Mouse (Mus musculus) gastrocnemius, postnatal 36 days (tissue): Measurements from ENCODE around the gene Unc45b. TPM values are rescaled to one million over a fixed set of nuclear protein-coding genes. Genes with fewer than 3 reads are reported as not detected.
"Not testable (repeated sequence)": the region's sequence is repeated elsewhere in the genome, so short reads cannot be mapped to it uniquely, and the experiment has no call there.

ENCODE experiments used
- DNase-seq, 2 experiments: peaks; one replicate each; pipeline ENCODE4 v3.0.0; 2022
- intact Hi-C: fragments of 180-260 bp; cut with DNase I; formaldehyde crosslinking; loops from one replicate; pipeline ENCODE4 v1.15.1; 2025
- total RNA-seq, 2 experiments: library from RNA; stranded (reverse); gene quantifications; 2 replicates each; pipeline ENCODE4 v1.2.3; 2021

Gene Unc45b
- total RNA-seq, 2 experiments from 2014 or later: 158 to 168 TPM

DNA sequence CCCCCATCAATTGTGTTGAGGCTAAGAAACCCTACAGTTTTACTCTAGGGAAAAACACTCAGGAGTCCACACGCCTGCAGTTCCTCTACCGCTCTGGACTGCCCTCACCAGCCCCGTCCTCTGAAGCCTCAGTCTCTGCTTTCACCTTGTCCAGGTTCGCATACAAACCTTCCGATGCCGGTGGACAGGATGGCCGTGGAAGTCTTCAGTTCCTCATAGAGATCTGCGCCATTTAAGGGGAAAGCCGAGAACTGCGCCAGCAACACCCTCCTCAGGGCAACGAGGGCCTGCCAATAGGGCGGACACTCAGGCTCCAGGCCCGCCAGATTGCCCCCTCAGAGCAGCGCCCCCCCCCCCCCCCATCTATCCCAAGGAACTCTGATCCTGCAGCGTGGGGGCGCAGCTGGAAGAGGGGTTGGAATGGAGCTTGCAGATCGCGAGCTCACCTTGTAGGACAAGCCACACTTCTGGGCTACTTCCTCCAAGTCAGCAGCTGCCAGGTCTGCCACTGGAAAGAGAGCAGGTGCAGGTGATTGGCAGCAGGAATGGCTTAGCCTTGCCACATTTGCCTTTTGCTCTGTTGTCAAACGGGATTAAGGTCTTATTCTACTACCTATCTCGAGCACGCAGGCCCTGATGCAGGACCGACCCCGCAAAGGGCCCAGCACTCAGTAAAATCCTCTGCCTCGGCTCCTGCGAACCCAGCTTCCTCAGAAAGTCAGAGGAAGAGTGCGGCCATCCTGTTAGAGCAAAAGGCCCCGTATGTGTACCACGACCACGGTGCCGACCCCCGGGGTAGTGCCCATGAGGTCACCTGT is 20.6 kb upstream of the Unc45b start:
- intact Hi-C loops: loop anchor here (2.0 to 5.0 kb wide), 4 partner anchors 67 to 652 kb away; no protein-coding TSS in a partner anchor
- no peak for DNase-seq

DNA sequence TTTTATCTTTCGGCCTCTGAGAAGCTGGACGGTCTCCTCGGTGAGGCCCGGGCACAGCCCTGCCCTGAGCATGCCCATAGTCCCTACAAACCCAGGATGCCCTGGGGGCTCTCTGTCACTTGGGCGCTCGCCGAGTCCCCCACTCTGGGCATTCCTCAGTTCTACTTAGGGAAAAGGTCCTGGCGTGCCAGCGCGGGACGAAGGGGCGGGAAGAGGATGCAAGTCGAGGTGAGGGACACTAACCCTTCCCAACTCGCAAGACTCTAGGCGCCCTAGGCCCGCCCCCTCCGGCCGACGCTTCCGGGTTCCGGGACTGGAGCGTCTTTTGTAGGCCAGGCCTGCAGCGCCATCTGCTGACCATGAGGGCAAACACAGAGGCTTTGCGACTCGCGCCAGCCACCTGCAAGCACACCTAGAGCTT is 20.0 kb upstream of the Unc45b start, which contains the start of gene Rad51d:
Gene Rad51d (minus strand): TSS at position 273 of the 421 bp plus-strand sequence.
- DNase-seq: peak; percentile 91 to 92
- intact Hi-C loops: loop anchor here (2.0 to 5.0 kb wide), 4 partner anchors 68 to 653 kb away; no protein-coding TSS in a partner anchor

DNA sequence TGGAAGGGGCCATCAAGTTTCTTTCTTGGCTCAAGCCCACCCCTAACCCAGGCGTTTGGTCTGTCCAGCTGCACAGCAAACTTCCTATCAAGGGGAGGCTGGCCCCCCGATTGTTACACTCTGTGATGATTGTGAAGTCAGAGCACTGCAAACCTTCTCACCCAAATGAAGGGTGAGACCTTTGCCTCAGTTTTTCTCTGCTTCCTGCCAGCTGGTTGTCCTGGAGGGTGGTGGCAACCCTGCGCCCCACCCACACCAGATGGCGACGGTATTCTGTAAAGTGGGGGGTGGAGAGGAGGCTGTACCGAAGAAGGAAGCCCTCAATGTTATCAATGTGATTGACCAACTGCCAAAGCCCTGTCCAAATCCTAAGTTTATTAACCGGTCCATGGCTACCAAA is 18.4 kb upstream of the Unc45b start, which contains the start of gene Fndc8:
Gene Fndc8 (plus strand): TSS at position 189 of the 400 bp plus-strand sequence.
- intact Hi-C loops: loop anchor here (2.0 to 5.0 kb wide), 4 partner anchors 70 to 655 kb away; no protein-coding TSS in a partner anchor
- no peak for DNase-seq

- intact Hi-C loops: no loop called here
- DNase-seq: no peak
Observed at GRCm38 (mm10) chr11:82897478-82897877, 12.9 kb upstream of the Unc45b start.

- intact Hi-C loops: no loop called here
- no peak for DNase-seq
Observed at GRCm38 (mm10) chr11:82899720-82900119, 10.6 kb upstream of the Unc45b start.

DNA sequence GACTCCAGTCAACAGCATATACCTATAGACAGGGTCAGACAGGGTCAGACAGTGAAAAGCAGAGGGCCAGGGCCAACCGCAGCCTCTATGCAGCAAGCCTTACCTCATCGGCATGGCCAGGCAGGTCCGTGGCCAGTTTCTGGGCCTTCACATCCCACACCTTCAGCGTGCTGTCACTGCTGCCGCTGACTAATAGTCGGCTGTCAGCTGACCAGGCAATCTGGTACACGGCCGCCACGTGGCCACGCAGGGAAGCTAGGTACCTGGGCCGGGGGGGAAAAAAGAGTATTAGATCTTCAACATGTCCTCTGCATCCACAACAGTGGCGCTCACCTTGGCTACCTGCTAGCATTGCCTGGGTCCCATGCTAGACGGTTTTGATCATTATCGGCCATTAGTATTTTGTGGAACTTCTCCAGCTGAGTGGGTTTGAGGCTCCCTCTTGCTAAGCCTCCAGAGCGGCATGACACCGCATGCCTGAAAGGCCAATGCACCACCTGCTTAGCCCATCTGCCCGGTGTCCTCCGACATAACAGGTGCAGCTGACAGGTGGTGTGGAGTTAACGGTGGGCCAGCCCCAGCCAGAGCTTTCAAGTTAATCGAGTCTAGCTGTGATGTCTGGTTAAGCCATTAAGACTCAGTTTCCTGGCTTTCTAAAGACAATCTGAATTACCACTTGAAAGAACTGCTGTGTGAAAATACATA is 8.6 kb upstream of the Unc45b start:
- no peak for DNase-seq
- intact Hi-C loops: no loop called here

DNA sequence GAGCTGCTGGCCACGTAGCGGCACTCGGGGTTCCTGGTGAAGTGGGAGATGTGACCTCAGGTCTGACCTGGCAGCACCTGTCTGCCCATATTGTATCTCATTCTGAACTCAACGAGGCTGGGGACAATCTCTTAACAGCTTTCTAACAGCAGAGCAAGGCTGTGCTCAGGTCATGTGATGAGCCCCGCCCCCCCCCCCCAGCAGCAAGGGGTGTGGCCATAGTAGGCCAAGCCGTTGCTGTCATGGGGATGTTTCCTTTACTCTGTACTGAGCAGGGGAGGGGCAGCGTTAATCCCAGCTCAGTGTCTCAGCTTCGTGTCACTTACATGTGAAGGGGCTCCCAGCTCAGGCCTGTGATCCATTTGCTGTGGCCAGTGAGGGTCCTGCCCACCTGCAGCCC is 5.4 kb upstream of the Unc45b start:
- no peak for DNase-seq
- intact Hi-C loops: no loop called here

- no peak for DNase-seq
- intact Hi-C loops: no loop called here
Observed at GRCm38 (mm10) chr11:82905816-82906215, 4.5 kb upstream of the Unc45b start.

DNA sequence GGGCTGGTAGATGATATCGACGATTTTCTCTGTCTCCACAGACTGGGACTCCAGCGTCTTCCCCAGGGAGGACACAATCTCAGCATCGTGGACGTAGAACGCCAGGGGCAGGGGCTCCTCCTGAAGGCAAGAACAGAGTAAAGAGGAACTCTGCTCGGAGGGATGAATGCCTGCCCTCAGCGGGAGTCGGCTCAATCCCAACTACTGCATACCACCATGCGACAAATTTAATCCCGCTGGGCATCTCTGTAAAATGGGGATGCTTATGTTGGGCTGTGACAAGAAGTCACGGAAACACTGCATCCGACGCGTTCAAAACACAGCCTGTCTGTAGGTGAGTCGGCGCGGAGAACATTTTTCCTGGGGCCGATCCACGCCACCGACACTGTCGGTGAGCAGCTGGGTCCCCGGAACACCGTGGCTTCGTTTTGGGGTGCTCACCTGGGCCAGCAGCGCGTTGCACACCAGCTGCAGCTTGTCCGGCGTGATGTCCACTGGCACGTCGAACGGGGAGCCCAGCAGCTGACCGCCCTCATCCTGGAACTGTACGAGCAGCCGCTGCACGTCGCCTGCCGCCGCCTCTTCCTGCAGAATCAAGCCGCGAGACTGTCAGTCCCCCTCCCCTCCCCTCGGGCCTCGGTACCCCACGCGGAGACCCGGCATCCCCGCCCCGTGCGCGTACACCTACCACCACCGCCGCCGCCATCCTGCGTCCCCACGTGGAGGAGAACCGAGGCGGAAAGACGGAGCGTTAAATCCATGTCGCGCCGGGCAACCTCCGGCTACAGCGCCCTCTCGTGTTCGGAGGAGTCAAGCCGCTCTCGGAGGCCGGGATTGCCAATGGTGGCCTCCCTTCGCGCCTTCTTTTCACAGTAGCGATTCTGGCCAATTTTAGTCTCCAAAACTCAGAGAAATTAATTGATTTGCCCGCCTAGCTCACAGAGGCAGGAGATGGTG is 2.4 kb upstream of the Unc45b start, which contains the start of gene Nle1:
Gene Nle1 (minus strand): TSS at position 761 of the 957 bp plus-strand sequence.
- intact Hi-C loops: no loop called here
- peak; percentile 89 to 91 for DNase-seq

- intact Hi-C loops: no loop called here
- DNase-seq: no peak
Observed at GRCm38 (mm10) chr11:82908608-82908989, 1.8 kb upstream of the Unc45b start.

GRCm38 (mm10) chr11:82910679-82911389 is 484 bp downstream of the Unc45b start:
- peak; percentile 44 to 63 for DNase-seq
- intact Hi-C loops: no loop called here

GRCm38 (mm10) chr11:82914711-82915352 is 4.5 kb downstream of the Unc45b start:
- DNase-seq: peak; percentile 47 to 70
- intact Hi-C loops: loop anchor here (2.0 kb wide), 1 partner anchor 44 kb away; no protein-coding TSS in a partner anchor

GRCm38 (mm10) chr11:82920768-82921167 is 10.4 kb downstream of the Unc45b start:
- DNase-seq: no peak
- intact Hi-C loops: no loop called here

GRCm38 (mm10) chr11:82921691-82922090 is 11.3 kb downstream of the Unc45b start:
- intact Hi-C loops: no loop called here

GRCm38 (mm10) chr11:82923910-82924309 is 13.6 kb downstream of the Unc45b start:
- DNase-seq, intact Hi-C loops: not testable (repeated sequence)

More at GRCm38 (mm10) chr11:82921691-82922090, 11.3 kb downstream of the Unc45b start:
- no peak for DNase-seq

- no peak for DNase-seq
- intact Hi-C loops: no loop called here
Observed at GRCm38 (mm10) chr11:82928897-82929632, 18.7 kb downstream of the Unc45b start.

DNA sequence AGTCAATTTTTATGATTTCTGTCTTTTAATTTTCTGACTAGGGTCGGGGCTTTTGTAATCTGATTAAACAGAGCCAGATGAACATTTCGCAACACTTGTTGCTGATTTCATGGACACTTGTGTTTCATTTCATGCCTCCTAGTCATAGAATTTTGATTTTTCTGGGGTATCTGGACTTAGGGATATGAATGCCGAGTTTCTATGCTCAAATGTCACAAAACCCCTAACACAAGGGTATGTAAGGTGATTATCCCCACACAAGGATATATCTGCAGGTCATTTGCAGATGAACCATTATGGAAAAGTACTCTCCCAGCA is 19.2 kb downstream of the Unc45b start:
- no peak for DNase-seq
- intact Hi-C loops: no loop called here

- intact Hi-C loops, DNase-seq: not testable (repeated sequence)
Observed at GRCm38 (mm10) chr11:82930391-82930955, 20.1 kb downstream of the Unc45b start.
